Mouse (Mus musculus) retina, adult 2 months (tissue): ENCODE data around the gene Maml3.

Source experiments
- DNase-seq: peaks from one replicate; pipeline ENCODE4 v3.0.0-alpha.2; 2012; ENCODE audit warnings: low read depth, low spot score

The Maml3 gene

DNA sequence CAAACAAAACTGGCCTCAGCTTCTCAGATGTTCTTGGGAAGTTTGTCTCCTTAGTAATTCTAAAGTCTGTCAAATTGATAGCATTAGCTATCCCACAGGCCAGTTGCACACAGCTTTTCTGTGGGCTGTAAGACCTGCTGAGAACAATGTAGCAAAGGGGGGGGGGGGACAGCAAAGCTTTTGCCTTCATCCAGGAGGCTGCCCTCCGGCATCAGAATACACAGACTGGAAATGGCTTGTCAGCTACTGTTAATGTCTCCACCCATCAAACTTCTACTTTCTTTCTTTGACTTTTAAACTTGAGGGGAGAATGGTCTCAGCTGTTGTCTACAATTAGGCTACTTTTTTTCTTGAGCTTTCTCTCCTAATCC, 396.5 kb downstream of the Maml3 start:
- no peak for DNase-seq

DNA sequence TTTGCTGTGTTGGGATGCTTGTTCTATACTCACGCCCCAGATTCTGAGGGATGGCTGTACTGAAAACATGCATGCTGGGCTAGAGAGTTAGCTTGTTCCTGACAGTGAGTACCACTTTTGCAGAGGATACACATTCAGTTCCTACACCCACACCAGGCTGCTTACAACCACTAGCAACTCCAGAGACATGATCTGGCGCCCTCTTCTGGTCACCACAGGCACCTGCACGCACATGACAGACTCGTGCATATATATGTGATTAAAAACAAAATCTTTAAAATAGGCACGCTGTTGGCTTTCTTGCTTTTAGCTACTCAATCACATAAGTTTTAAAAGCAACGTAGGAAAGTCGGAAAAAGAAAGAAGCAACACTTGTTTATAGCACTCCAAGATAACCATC, 399.7 kb downstream of the Maml3 start:
- DNase-seq, result no peak

DNA sequence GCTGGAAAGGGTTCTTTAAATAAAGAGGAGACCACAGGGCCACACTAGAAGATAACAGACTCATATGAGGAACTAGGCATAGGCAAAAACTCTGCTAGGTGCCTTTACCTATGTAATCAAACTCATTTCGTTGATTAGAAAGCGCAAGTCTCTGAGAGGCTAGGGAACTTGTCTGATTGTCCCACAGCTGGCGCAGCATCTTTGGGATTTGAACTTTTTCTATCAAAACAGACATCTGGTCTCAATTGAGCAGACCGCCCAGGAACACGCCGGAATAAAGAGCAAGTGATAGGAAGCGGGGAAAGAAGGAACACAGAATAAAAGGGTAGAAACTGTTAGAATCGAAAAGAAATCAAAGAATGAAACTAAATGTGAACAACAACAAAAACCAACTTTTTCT, 401.4 kb downstream of the Maml3 start:
- no peak for DNase-seq

GRCm38 (mm10) chr3:51702701-51703286, 402.1 kb downstream of the Maml3 start:
- DNase-seq, result no peak

- DNase-seq, result no peak
These were observed 402.9 kb downstream of the Maml3 start for GRCm38 (mm10) chr3:51701950-51702349.

GRCm38 (mm10) chr3:51701281-51701751, 403.6 kb downstream of the Maml3 start:
- peak; percentile 52 for DNase-seq

- no peak for DNase-seq
These were observed 404.1 kb downstream of the Maml3 start for GRCm38 (mm10) chr3:51700731-51701280.

DNA sequence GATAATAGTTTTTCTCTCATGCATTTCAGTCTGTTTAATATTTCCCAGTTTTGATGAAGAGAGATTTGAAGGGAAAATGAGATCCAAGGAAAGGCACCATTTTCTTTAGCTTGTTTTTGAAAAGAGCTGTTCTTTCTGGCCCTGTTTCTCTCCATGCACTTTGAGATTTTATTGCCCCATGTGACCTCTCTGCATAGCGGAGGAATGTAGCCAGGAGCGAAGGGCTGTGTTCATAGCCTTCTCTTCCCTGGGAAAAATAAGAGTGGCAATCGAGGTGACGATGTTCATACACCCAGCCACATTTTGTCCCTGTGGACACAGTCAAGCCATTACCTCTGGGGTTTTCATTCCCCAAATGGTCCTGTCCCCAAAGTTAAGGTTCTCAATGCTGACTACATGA, 404.8 kb downstream of the Maml3 start:
- DNase-seq, result no peak

- DNase-seq, result no peak
These were observed 406.9 kb downstream of the Maml3 start for GRCm38 (mm10) chr3:51697931-51698330.

DNA sequence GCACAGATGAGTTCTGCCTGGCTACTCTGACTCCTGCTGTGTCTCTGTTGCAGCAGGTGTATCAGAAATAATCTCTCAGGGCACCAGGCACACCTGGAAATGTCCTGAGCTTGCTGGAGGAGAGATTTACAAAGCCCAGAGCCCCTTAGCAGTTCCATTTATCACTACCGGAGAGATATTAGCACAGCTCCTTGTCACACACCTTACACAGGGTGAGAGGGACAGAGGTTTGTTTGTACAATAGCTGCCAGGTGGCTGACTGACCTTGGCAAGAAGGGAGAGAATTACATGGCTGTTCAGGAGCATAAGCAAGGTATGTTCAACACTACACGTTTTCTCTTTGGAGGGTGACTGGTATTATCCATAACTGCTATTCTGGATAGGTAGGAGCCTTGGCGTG, 409.2 kb downstream of the Maml3 start:
- no peak for DNase-seq

- no peak for DNase-seq
These were observed 410.3 kb downstream of the Maml3 start for GRCm38 (mm10) chr3:51694576-51694975.

DNA sequence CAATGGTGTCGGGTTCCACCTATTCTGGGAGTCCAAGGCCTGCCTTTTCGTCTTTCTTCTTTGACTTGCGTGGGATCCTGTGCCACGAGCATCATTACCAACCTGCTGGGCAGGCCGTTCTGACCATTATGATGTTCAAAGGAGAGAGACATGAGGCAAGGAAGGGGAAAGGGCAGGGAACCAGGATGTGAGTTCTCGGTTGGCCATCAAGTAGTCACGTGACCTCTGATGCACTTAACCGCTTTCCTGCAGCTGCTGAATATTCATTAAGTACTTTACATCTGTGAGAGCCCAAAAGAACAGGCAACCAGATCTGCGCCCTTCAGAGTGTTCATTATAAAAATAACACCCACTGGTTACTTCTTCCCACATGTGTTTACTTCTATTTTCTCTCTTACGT, 411.7 kb downstream of the Maml3 start:
- DNase-seq, result no peak

DNA sequence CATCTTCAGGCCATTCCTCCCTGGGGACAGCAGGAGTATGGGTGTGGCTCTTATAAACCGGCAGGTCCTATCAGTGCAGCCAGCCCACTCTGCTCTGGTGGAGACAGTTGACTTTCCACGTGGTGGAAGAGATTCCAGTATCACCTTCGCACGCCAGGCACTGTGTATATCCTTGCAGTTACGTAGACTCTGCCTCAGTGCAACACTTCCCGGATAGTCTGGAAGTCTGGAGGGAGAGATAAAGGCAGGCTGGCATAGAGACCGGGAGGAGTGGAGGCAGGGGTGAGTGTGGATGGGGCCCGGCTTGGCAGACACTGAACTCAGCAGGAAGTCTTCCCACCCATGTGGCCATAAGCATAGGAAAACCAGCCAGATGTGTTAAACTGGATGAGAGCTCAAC, 416.2 kb downstream of the Maml3 start:
- DNase-seq, result no peak

DNA sequence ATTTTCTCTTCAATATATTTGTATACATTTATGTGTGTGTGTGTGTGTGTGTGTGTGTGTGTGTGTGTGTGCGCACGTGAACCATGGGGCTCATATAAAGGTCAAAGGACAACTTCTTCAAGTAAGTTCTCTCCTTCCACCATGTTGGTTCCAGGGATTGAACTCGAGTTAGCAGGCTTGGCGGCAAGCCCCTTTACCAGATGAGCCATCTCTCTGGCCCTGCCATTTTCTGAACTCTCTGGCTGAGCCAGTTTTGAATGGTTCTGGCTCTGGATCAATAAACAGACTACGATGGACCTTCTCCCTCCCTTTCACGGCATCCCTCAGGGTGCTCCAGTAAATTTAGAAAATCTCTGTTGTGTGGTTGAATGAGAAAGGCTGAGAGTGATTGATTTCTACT, 418.1 kb downstream of the Maml3 start:
- no peak for DNase-seq

GRCm38 (mm10) chr3:51686316-51686715, 418.6 kb downstream of the Maml3 start:
- no peak for DNase-seq

- no peak for DNase-seq
These were observed 419.3 kb downstream of the Maml3 start for GRCm38 (mm10) chr3:51685539-51685938.

DNA sequence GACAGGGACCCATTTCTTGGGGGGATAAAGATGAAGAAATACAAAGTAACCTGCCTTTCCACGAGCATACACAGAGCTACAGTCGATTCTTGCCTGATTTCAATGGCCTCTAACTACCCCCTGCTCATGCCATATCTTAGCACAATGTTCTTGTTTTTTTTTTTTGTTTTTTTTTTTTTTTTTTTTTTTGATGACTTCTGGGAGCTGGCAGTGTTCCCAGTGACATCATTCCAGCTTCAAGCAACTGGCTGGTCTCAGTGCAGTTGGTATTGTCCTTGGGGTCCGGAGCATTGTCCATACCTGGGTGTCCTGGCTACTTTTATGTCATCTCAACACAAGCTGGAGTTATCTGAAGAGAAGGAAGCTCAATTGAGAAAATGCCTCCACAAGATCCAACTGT, 429.9 kb downstream of the Maml3 start:
- no peak for DNase-seq

DNA sequence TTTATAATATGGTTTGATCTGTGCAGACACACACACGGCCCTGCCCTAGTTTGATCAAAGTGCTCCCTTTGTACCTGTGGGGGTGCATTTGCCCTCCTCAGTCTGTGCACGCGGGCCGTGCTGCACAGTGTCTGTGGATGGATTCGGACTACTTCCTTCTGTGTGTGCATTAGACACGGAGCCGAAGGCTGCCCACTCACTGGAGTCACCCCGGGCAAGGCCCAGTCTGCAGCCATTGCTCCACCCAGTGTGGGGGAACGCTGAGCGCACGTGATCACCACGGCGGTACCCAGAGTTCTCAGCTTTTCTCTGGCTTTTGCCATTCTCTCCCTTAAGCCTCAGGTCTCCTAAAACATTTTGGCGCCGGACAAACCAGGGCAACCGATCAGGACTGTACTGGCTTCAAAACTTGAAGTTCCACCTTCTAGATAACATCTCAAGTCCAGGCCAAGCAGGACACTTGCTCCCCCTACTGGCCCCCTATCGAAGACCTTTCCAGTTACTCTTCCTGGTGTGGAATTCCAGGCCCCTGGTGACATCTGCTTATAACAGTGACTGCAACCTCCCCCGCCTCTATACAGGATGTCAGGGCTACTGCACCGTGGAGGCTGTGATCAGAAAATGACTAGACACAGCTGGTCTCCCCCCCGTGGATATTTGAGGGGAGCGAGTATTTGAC, 431.3 kb downstream of the Maml3 start:
- DNase-seq, result no peak

- no peak for DNase-seq
These were observed 432.2 kb downstream of the Maml3 start for GRCm38 (mm10) chr3:51672631-51673030.

DNA sequence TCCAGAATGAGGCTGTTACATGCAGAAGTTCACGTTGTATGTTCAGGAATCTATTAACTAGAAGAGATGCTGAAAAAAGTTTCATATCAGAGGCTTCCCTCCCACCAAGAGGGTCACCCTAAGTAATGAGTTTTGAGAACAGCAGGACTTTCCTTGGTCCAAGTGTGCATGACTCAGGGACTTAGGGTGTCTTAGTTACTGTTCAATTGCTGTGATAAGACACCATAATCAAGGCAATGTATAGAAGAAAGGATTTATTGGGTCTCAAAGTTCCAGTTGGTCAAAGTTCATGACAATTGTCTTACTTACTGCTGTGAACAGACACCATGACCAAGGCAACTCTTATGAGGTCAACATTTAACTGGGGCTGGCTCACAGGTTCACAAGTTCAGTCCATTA, 433.8 kb downstream of the Maml3 start:
- DNase-seq, result no peak

DNA sequence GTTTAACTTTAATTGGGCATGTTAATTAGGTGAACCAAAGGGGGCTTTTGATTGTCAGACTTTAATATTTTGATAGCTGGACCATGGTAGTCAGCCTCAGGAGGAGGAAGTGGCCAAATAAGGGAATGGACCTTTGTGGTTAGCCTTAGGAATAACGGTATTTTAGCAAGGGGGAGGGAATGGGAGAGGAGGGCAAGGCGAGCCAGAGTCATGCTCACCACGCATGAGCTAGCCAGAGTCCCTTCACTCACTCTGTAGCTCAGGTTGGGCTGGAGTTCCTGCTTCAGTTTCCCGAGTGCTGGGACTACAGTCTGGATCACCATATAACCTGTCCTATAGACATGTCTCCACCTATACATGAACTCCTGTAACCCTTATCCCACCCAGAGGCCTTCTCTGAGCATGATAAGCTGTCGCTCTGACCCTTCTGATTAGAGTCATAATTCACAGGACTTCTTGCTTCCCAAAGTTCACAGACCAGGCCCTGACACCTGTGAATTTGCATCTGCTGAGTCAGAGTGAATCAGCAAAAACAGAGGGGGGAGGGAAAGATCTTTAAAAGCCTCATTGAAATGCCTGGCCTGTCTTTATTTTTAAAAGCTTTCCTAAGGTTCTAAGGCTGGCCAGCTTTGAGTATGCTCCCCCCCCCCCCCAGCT, 434.3 kb downstream of the Maml3 start:
- no peak for DNase-seq

GRCm38 (mm10) chr3:51668607-51669006, 436.3 kb downstream of the Maml3 start:
- DNase-seq, result no peak

- no peak for DNase-seq
These were observed 442.3 kb downstream of the Maml3 start for GRCm38 (mm10) chr3:51662557-51662956.
